Mouse (Mus musculus) right cerebral cortex, adult 2 months (tissue): ENCODE results near the gene Runx1.

Source experiments
- DNase-seq, 2 experiments: peaks; one replicate each; pipeline ENCODE4 v3.0.0; 2021 to 2022; ENCODE audit warnings: low spot score in 2 of 2

The Runx1 gene

GRCm38 (mm10) chr16:92612546-92612945 lies 213.4 kb downstream of the Runx1 start:
- DNase-seq: no peak

GRCm38 (mm10) chr16:92611641-92612149 lies 214.3 kb downstream of the Runx1 start:
- no peak for DNase-seq

GRCm38 (mm10) chr16:92610464-92610863 lies 215.5 kb downstream of the Runx1 start:
- DNase-seq: no peak

- no peak for DNase-seq
Measured at GRCm38 (mm10) chr16:92609717-92610077, 216.3 kb downstream of the Runx1 start.

- no peak for DNase-seq
Measured at GRCm38 (mm10) chr16:92609006-92609716, 216.8 kb downstream of the Runx1 start.

GRCm38 (mm10) chr16:92608180-92608960 lies 217.6 kb downstream of the Runx1 start:
- DNase-seq: peak in 1 of 2 experiments; percentile 26

- no peak for DNase-seq
Measured at GRCm38 (mm10) chr16:92606491-92606965, 219.4 kb downstream of the Runx1 start.

GRCm38 (mm10) chr16:92605606-92606490 lies 220.1 kb downstream of the Runx1 start:
- peak; percentile 16 to 20 for DNase-seq

GRCm38 (mm10) chr16:92602504-92602903 lies 223.4 kb downstream of the Runx1 start:
- no peak for DNase-seq

GRCm38 (mm10) chr16:92601270-92601826 lies 224.6 kb downstream of the Runx1 start:
- no peak for DNase-seq

- no peak for DNase-seq
Measured at GRCm38 (mm10) chr16:92599451-92599850, 226.5 kb downstream of the Runx1 start.

GRCm38 (mm10) chr16:92597655-92598054 lies 228.3 kb downstream of the Runx1 start:
- DNase-seq: no peak

- DNase-seq: no peak
Measured at GRCm38 (mm10) chr16:92592207-92592606, 233.7 kb downstream of the Runx1 start.

GRCm38 (mm10) chr16:92591783-92592182 lies 234.2 kb downstream of the Runx1 start:
- no peak for DNase-seq

- no peak for DNase-seq
Measured at GRCm38 (mm10) chr16:92587836-92588235, 238.1 kb downstream of the Runx1 start.

- no peak for DNase-seq
Measured at GRCm38 (mm10) chr16:92581767-92582166, 244.2 kb downstream of the Runx1 start.

GRCm38 (mm10) chr16:92580981-92581380 lies 245.0 kb downstream of the Runx1 start:
- no peak for DNase-seq

- DNase-seq: no peak
Measured at GRCm38 (mm10) chr16:92578915-92579653, 246.9 kb downstream of the Runx1 start.

GRCm38 (mm10) chr16:92577381-92577780 lies 248.6 kb downstream of the Runx1 start:
- DNase-seq: no peak

GRCm38 (mm10) chr16:92575792-92576191 lies 250.2 kb downstream of the Runx1 start:
- no peak for DNase-seq

GRCm38 (mm10) chr16:92573193-92573592 lies 252.8 kb downstream of the Runx1 start:
- DNase-seq: no peak
